ENCODE assay signal across 8 mouse cellular contexts in genomic region chr8:46551615-46552440, GRCm38 (mm10). TPM values are rescaled to one million over a fixed set of nuclear protein-coding genes. Genes with fewer than 3 reads are reported as not detected.
A peak's percentile ranks its signal among the peaks of the same experiment; 100 is the strongest.
DNase-seq lines count a peak whose midpoint lies in the region; ATAC-seq and TF ChIP-seq lines count a peak whose summit lies in the region.

Gene Cenpu, plus strand, starts transcription at chr8:46552028.

- peak within 1 kb of the TSS; percentile 78 for H3K9ac ChIP-seq in heart, embryonic 12.5 days
- H3K9ac ChIP-seq in kidney, postnatal 0 days (ENCODE audit: low read depth, low read length) = peak within 1 kb of the TSS; percentile 61
- peak within 1 kb of the TSS; percentile 77 for H3K9ac ChIP-seq in liver, embryonic 11.5 days (ENCODE audit: low read depth, low read length)
- peak within 1 kb of the TSS; percentile 36; the same call in 1 of the 2 replicates for H3K9ac ChIP-seq in stomach, embryonic 14.5 days (replicated peaks; ENCODE audit: low read depth, low read length)

- H3K4me3 ChIP-seq in heart, embryonic 12.5 days = peak within 1 kb of the TSS; percentile 70
- peak within 1 kb of the TSS; percentile 69 for H3K4me3 ChIP-seq in kidney, postnatal 0 days (replicated peaks; ENCODE audit: low read depth, low read length)
- H3K4me3 ChIP-seq in liver, embryonic 11.5 days (ENCODE audit: low read depth, low read length) = peak within 1 kb of the TSS; percentile 84
- peak within 1 kb of the TSS; percentile 49 for H3K4me3 ChIP-seq in stomach, embryonic 14.5 days (ENCODE audit: low read depth, low read length)

- peak; percentile 98 for DNase-seq in CD4-positive helper T cell, adult 2 months (ENCODE audit: low read depth, low spot score)
- peak; percentile 99 for DNase-seq in brain, embryonic 18.5 days (ENCODE audit: low read depth, low spot score)
- peak; percentile 100 for DNase-seq in kidney, postnatal 0 days (ENCODE audit: low spot score)
- DNase-seq in liver, embryonic 11.5 days (ENCODE audit: low spot score) = peak; percentile 98
- DNase-seq in naive thymus-derived CD4-positive, alpha-beta T cell, adult 2 months (ENCODE audit: low read depth) = peak; percentile 99

- H3K27ac ChIP-seq in heart, embryonic 12.5 days (ENCODE audit: poor library complexity, severe bottlenecking) = peak within 1 kb of the TSS; percentile 78
- H3K27ac ChIP-seq in kidney, postnatal 0 days = peak within 1 kb of the TSS; percentile 70; the same call in 1 of the 2 replicates
- H3K27ac ChIP-seq in liver, embryonic 11.5 days (ENCODE audit: low read depth, low read length) = peak within 1 kb of the TSS; percentile 86
- no peak within 1 kb of the TSS for H3K27ac ChIP-seq in stomach, embryonic 14.5 days (ENCODE audit: low read length)

- no peak for TF ChIP-seq CTCF in kidney, postnatal 0 days (IDR thresholded peaks at IDR 0.05; ENCODE audit: low read depth)

- no peaks in the 10 kb centered on the region for H3K9me3 ChIP-seq in heart, embryonic 12.5 days (replicated peaks)
- no peaks in the 10 kb centered on the region for H3K9me3 ChIP-seq in kidney, postnatal 0 days (replicated peaks; ENCODE audit: low read length)
- no peaks in the 10 kb centered on the region for H3K9me3 ChIP-seq in liver, embryonic 11.5 days (ENCODE audit: control insufficient read depth, low read length)
- no peaks in the 10 kb centered on the region for H3K9me3 ChIP-seq in stomach, embryonic 14.5 days (ENCODE audit: control insufficient read depth, low read depth, low read length)

- H3K4me2 ChIP-seq in heart, embryonic 12.5 days = peak within 1 kb of the TSS; percentile 84
- peak within 1 kb of the TSS; percentile 79 for H3K4me2 ChIP-seq in kidney, postnatal 0 days (ENCODE audit: low read length)
- peak within 1 kb of the TSS; percentile 90 for H3K4me2 ChIP-seq in liver, embryonic 11.5 days
- peak within 1 kb of the TSS; percentile 58 for H3K4me2 ChIP-seq in stomach, embryonic 14.5 days (replicated peaks; ENCODE audit: low read depth, low read length)

- H3K36me3 ChIP-seq in heart, embryonic 12.5 days = peaks cover 3% of the 10 kb centered on the region; the same call in 1 of the 2 replicates
- no peaks in the 10 kb centered on the region for H3K36me3 ChIP-seq in kidney, postnatal 0 days (ENCODE audit: insufficient read depth, low read length)
- H3K36me3 ChIP-seq in liver, embryonic 11.5 days (ENCODE audit: control insufficient read depth, insufficient read depth, low read length) = 0 out of 2 replicates have a peak, but pooled peaks cover 6% of the 10 kb centered on the region
- H3K36me3 ChIP-seq in stomach, embryonic 14.5 days (ENCODE audit: control insufficient read depth, insufficient read depth, low read length) = no peaks in the 10 kb centered on the region

- H3K4me1 ChIP-seq in heart, embryonic 12.5 days (replicated peaks) = peaks cover 11% of the 10 kb centered on the region
- H3K4me1 ChIP-seq in kidney, postnatal 0 days (replicated peaks; ENCODE audit: insufficient read depth, low read length) = 0 out of 2 replicates have a peak, but pooled peaks cover 5% of the 10 kb centered on the region
- H3K4me1 ChIP-seq in liver, embryonic 11.5 days (replicated peaks; ENCODE audit: control insufficient read depth, insufficient read depth, low read length) = peaks cover 13% of the 10 kb centered on the region
- peaks cover 9% of the 10 kb centered on the region; the same call in 1 of the 2 replicates for H3K4me1 ChIP-seq in stomach, embryonic 14.5 days (ENCODE audit: control insufficient read depth, insufficient read depth, low read length)

- H3K27me3 ChIP-seq in heart, embryonic 12.5 days (replicated peaks) = no peaks in the 10 kb centered on the region
- no peaks in the 10 kb centered on the region for H3K27me3 ChIP-seq in kidney, postnatal 0 days (ENCODE audit: insufficient read depth, low read length)
- H3K27me3 ChIP-seq in liver, embryonic 11.5 days (replicated peaks; ENCODE audit: control insufficient read depth, insufficient read depth, low read length) = no peaks in the 10 kb centered on the region
- no peaks in the 10 kb centered on the region for H3K27me3 ChIP-seq in stomach, embryonic 14.5 days (ENCODE audit: control insufficient read depth, insufficient read depth, low read length)

- under 1% methylated on average over 50 of the region's 50 CpGs for WGBS in heart, embryonic 12.5 days
- WGBS in kidney, postnatal 0 days = under 1% methylated on average over 50 of the region's 50 CpGs
- WGBS in liver, embryonic 11.5 days = under 1% methylated on average over 50 of the region's 50 CpGs
- WGBS in stomach, embryonic 14.5 days = under 1% methylated on average over 50 of the region's 50 CpGs

- peak; percentile 85 for ATAC-seq in erythroid progenitor cell, adult 5-6 weeks (replicated peaks; ENCODE audit: low FRiP score, poor library complexity, severe bottlenecking)
- peak; percentile 98 for ATAC-seq in heart, embryonic 12.5 days (ENCODE audit: insufficient number of reproducible peaks, low FRiP score)
- peak; percentile 97 for ATAC-seq in kidney, postnatal 0 days (replicated peaks; ENCODE audit: low FRiP score, low read depth)
- peak; percentile 93 for ATAC-seq in liver, embryonic 11.5 days (replicated peaks; ENCODE audit: low FRiP score)
- ATAC-seq in stomach, embryonic 14.5 days (ENCODE audit: insufficient number of reproducible peaks, insufficient read depth, low FRiP score, low read depth) = peak; percentile 98

RNA-seq across cellular contexts. Expression of gene Cenpu, which starts in this region (rescaled TPM):
- 27.2 and 36.0 TPM in 2 replicates for total RNA-seq in erythroid progenitor cell, adult 5-6 weeks (2015; ENCODE audit: low replicate concordance)
- total RNA-seq in erythroid progenitor cell, adult 5-6 weeks (2017; ENCODE audit: low replicate concordance) = 49.9 and 78.3 TPM in 2 replicates
- polyA plus RNA-seq in heart, embryonic 12.5 days (2016; fragmentation: Nextera tagmentation; extraction: Ambion mirVana) = 10.7 and 12.6 TPM in 2 replicates
- polyA plus RNA-seq in kidney, postnatal 0 days (2015; fragmentation: Nextera tagmentation; extraction: Ambion mirVana) = 9.7 and 11.9 TPM in 2 replicates
- polyA plus RNA-seq in liver, embryonic 11.5 days (2014; fragmentation: Nextera tagmentation; extraction: Ambion mirVana) = 22.0 and 29.8 TPM in 2 replicates
- 14.4 and 15.3 TPM in 2 replicates for polyA plus RNA-seq in stomach, embryonic 14.5 days (2014; fragmentation: Nextera tagmentation; extraction: Ambion mirVana)
